ENCODE assay signal across 8 mouse cellular contexts in genomic region chr16:37732023-37732761, GRCm38 (mm10). TPM values are rescaled to one million over a fixed set of nuclear protein-coding genes. Genes with fewer than 3 reads are reported as not detected.
DNase-seq lines count a peak whose midpoint lies in the region; ATAC-seq lines count a peak whose summit lies in the region.

No protein-coding gene starts in this region.

- no peaks in the 10 kb centered on the region; the same call in 1 of the 2 replicates for H3K4me1 ChIP-seq in kidney, embryonic 16.5 days (ENCODE audit: insufficient read depth, low read length)
- peaks cover 27% of the 10 kb centered on the region for H3K4me1 ChIP-seq in embryonic facial prominence, embryonic 12.5 days
- H3K4me1 ChIP-seq in heart, embryonic 10.5 days = 0 out of 2 replicates have a peak, but pooled peaks cover 17% of the 10 kb centered on the region
- peaks cover 32% of the 10 kb centered on the region for H3K4me1 ChIP-seq in limb, embryonic 15.5 days

- no peaks in the 10 kb centered on the region for H3K36me3 ChIP-seq in kidney, embryonic 16.5 days (ENCODE audit: insufficient read depth, low read length)
- H3K36me3 ChIP-seq in embryonic facial prominence, embryonic 12.5 days = no peaks in the 10 kb centered on the region
- H3K36me3 ChIP-seq in heart, embryonic 10.5 days = no peaks in the 10 kb centered on the region
- H3K36me3 ChIP-seq in limb, embryonic 15.5 days = no peaks in the 10 kb centered on the region

- WGBS in kidney, embryonic 16.5 days = 63% methylated on average over 7 of the region's 7 CpGs
- 15% methylated on average over 7 of the region's 7 CpGs for WGBS in embryonic facial prominence, embryonic 12.5 days
- 65% methylated on average over 7 of the region's 7 CpGs for WGBS in heart, embryonic 10.5 days
- WGBS in limb, embryonic 15.5 days = 25% methylated on average over 7 of the region's 7 CpGs

- no peak for DNase-seq in kidney, adult 18-20 months
- no peak for DNase-seq in heart, embryonic 10.5 days (ENCODE audit: low spot score)
- DNase-seq in cerebellum, postnatal 25 days = no peak
- no peak for DNase-seq in right cerebral cortex, adult 2 months (ENCODE audit: low spot score in 2 of 2)

- no peak overlapping the region for H3K4me3 ChIP-seq in kidney, embryonic 16.5 days (ENCODE audit: low read length)
- no peak overlapping the region for H3K4me3 ChIP-seq in embryonic facial prominence, embryonic 12.5 days
- H3K4me3 ChIP-seq in heart, embryonic 10.5 days = no peak overlapping the region
- no peak overlapping the region for H3K4me3 ChIP-seq in limb, embryonic 15.5 days

- no peak overlapping the region for H3K4me2 ChIP-seq in kidney, embryonic 16.5 days (replicated peaks; ENCODE audit: low read depth, low read length)
- H3K4me2 ChIP-seq in embryonic facial prominence, embryonic 12.5 days (replicated peaks) = peak overlapping the region; percentile 11; the same call in 1 of the 2 replicates
- 0 out of 2 replicates have a peak overlapping the region, but pooled peaks have one; percentile 10 for H3K4me2 ChIP-seq in limb, embryonic 15.5 days

- no peaks in the 10 kb centered on the region for H3K9me3 ChIP-seq in kidney, embryonic 16.5 days (ENCODE audit: low read length)
- no peaks in the 10 kb centered on the region for H3K9me3 ChIP-seq in embryonic facial prominence, embryonic 12.5 days
- no peaks in the 10 kb centered on the region for H3K9me3 ChIP-seq in heart, embryonic 10.5 days
- no peaks in the 10 kb centered on the region for H3K9me3 ChIP-seq in limb, embryonic 15.5 days

- H3K27me3 ChIP-seq in kidney, embryonic 16.5 days (ENCODE audit: insufficient read depth, low read length) = no peaks in the 10 kb centered on the region
- no peaks in the 10 kb centered on the region for H3K27me3 ChIP-seq in embryonic facial prominence, embryonic 12.5 days
- H3K27me3 ChIP-seq in heart, embryonic 10.5 days (ENCODE audit: insufficient read depth, poor library complexity, severe bottlenecking) = no peaks in the 10 kb centered on the region
- no peaks in the 10 kb centered on the region for H3K27me3 ChIP-seq in limb, embryonic 15.5 days

- H3K27ac ChIP-seq in kidney, embryonic 16.5 days (ENCODE audit: low read length) = no peak overlapping the region
- peak overlapping the region; percentile 96 for H3K27ac ChIP-seq in embryonic facial prominence, embryonic 12.5 days
- 0 out of 2 replicates have a peak overlapping the region, but pooled peaks have one; percentile 16 for H3K27ac ChIP-seq in heart, embryonic 10.5 days
- H3K27ac ChIP-seq in limb, embryonic 15.5 days = peak overlapping the region; percentile 96

- 0 out of 2 replicates have a peak, but pooled peaks have one; percentile 27 for ATAC-seq in kidney, embryonic 16.5 days (ENCODE audit: low FRiP score, low TSS enrichment)
- ATAC-seq in embryonic facial prominence, embryonic 12.5 days (ENCODE audit: insufficient number of reproducible peaks, insufficient read depth, low FRiP score, low TSS enrichment) = peak; percentile 93
- ATAC-seq in limb, embryonic 15.5 days (ENCODE audit: insufficient number of reproducible peaks, low FRiP score, low TSS enrichment, low read depth) = peak; percentile 92
- ATAC-seq in megakaryocyte progenitor cell, adult 5-6 weeks (replicated peaks; ENCODE audit: poor library complexity) = no peak

- no peak overlapping the region for H3K9ac ChIP-seq in kidney, embryonic 16.5 days (replicated peaks; ENCODE audit: low read length)
- H3K9ac ChIP-seq in embryonic facial prominence, embryonic 12.5 days = no peak overlapping the region
- no peak overlapping the region for H3K9ac ChIP-seq in limb, embryonic 15.5 days

RNA-seq across cellular contexts. Expression of gene Fstl1, which starts 44.5 kb away (rescaled TPM):
- polyA plus RNA-seq in kidney, embryonic 16.5 days (2015; fragmentation: Nextera tagmentation; extraction: Ambion mirVana) = 657 and 680 TPM in 2 replicates
- 512 and 537 TPM in 2 replicates for polyA plus RNA-seq in embryonic facial prominence, embryonic 12.5 days (2016; fragmentation: Nextera tagmentation; extraction: Ambion mirVana)
- polyA plus RNA-seq in heart, embryonic 10.5 days (2016; fragmentation: Nextera tagmentation; extraction: Ambion mirVana) = 312 and 372 TPM in 2 replicates
- 835 and 854 TPM in 2 replicates for polyA plus RNA-seq in limb, embryonic 15.5 days (2015; fragmentation: Nextera tagmentation; extraction: Ambion mirVana)
- total RNA-seq in megakaryocyte progenitor cell, adult 5-6 weeks (2015) = 0.32 and 4.0 TPM in 2 replicates
- 0.04 and 0.61 TPM in 2 replicates for total RNA-seq in megakaryocyte progenitor cell, adult 5-6 weeks (2017)
